Mouse (Mus musculus): ENCODE measurements around the gene Rpl27.
"Not testable (repeated sequence)": the region's sequence is repeated elsewhere in the genome, so short reads cannot be mapped to it uniquely, and the experiment has no call there.

Rpl27 gene

DNA sequence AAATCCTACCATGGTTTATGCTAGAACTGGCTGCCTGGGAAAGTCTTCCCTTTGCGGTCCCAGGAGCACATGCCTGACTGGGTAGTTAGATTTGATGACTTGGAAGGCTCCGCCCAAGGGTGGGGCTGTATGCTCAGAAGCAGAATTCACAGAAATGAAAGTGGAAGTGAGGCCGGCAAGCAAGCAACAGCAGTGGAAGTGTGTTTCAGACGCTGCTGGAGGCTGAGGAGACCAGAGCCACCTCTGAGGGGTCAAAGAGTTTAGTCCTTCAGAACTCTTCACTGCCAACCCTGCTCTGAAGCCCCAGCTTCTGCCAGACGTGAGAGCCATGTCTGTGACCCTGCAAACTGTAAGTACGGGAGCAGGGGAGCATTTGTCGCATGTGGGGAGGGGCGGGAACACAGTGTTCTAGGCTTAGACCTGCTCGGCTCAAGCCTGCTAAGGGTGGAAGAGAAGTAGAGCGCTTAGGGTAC is 6.2 kb downstream of the Rpl27 start, which contains the start of gene Ifi35:
TSS of gene Ifi35 (plus strand) at position 134 of the 473 bp plus-strand sequence.
- DNase-seq (ENCODE audit: low read depth) = peak; percentile 89

DNA sequence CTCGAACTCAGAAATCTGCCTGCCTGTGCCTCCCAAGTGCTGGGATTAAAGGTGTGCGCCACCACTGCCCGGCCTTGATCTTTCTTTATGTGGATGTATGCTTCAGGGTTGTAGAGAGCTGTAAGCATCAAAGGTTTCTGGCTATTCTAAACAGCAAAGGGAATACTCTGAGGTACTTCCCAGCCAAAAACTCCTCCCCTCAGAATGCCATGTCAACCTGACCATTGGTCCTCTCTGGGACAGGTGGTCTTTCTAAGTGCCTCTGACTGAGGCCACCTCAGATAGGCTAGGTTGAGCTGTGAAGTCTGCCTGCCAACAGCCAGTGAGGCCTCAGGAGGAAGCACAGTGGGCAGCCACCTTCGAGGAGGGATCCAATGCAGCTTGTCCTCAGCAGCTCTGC is 6.8 kb downstream of the Rpl27 start:
- DNase-seq (ENCODE audit: low read depth) = peak; percentile 41

DNA sequence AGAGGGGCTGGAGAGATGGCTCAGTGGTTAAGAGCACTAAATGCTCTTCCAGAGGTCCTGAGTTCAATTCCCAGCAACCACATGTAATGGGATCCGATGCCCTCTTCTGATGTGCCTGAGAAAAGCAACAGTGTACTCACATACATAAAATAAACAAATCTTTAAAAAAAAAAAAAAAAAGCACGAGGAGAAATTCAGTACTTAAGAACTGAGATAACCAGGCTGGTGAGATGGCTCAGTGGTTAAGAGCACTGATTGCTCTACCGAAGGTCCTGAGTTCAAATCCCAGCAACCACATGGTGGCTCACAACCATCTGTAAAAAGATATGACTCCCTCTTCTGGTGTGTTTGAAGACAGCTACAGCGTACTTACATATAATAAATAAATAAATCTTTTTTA is 7.5 kb downstream of the Rpl27 start:
- DNase-seq (ENCODE audit: low read depth) = not testable (repeated sequence)

- peak; percentile 59 for DNase-seq (ENCODE audit: low read depth)
Observed at GRCm38 (mm10) chr11:101450394-101450793, 8.3 kb downstream of the Rpl27 start.

- DNase-seq (ENCODE audit: low read depth) = no peak
Observed at GRCm38 (mm10) chr11:101451536-101451935, 9.4 kb downstream of the Rpl27 start.

- no peak for DNase-seq (ENCODE audit: low read depth)
Observed at GRCm38 (mm10) chr11:101452093-101452774, 10.1 kb downstream of the Rpl27 start.

- no peak for DNase-seq (ENCODE audit: low read depth)
Observed at GRCm38 (mm10) chr11:101454702-101455101, 12.6 kb downstream of the Rpl27 start.

GRCm38 (mm10) chr11:101455627-101456026 is 13.5 kb downstream of the Rpl27 start:
- no peak for DNase-seq (ENCODE audit: low read depth)

DNA sequence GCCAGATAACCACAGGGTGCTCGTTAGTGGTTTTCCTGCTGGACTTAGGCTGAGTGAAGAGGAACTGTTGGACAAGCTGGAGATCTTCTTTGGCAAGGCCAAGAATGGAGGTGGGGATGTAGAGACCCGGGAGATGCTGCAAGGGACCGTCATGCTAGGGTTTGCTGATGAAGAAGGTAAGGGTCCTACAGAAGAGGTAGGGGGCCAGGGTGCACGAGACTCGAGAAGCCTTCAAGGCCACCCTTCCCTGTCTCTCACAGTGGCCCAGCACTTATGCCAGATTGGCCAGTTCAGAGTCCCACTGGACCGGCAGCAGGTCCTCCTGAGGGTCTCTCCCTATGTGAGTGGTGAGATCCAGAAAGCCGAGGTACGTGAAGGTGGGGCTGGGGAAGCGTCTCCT is 15.5 kb downstream of the Rpl27 start:
- no peak for DNase-seq (ENCODE audit: low read depth)

DNA sequence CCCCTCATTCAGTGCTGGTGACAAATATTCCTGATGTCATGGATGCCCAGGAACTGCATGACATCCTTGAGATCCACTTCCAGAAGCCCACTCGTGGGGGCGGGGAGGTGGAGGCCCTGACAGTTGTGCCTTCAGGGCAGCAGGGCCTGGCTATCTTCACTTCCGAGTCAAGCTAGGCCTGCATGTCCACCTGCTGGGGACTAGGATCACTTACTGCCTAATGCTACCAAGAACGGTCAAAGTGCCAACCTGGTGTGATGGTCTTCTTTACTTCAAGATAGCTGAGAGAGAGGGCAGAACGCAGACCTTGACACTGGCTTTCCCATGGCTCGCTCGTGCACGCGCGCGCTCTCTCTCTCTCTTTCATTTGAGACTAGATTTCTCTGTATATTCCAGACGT is 16.1 kb downstream of the Rpl27 start:
- DNase-seq (ENCODE audit: low read depth) = no peak

DNA sequence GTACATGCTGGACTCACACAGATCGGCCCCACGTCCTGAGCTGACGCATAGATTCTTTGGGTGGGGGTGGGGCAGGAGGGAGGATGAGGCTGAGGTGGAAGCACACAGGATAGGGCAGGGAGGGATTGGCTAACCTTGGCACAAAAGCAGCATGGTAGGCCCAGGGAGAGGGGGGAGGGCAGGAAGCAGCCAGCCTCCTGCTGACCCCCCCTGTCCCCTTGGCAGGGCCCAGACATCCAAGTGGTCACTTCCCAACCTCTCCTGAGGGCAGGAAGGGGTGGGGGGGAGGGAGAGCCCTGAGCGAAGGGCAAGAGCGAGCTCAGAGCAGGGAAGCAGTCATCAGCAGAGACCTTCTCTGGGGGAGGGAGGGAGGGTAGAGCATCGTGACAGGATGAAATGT is 17.6 kb downstream of the Rpl27 start:
- DNase-seq (ENCODE audit: low read depth) = no peak

- DNase-seq (ENCODE audit: low read depth) = no peak
Observed at GRCm38 (mm10) chr11:101460321-101460720, 18.2 kb downstream of the Rpl27 start.

GRCm38 (mm10) chr11:101462141-101462540 is 20.0 kb downstream of the Rpl27 start:
- DNase-seq (ENCODE audit: low read depth) = no peak

DNA sequence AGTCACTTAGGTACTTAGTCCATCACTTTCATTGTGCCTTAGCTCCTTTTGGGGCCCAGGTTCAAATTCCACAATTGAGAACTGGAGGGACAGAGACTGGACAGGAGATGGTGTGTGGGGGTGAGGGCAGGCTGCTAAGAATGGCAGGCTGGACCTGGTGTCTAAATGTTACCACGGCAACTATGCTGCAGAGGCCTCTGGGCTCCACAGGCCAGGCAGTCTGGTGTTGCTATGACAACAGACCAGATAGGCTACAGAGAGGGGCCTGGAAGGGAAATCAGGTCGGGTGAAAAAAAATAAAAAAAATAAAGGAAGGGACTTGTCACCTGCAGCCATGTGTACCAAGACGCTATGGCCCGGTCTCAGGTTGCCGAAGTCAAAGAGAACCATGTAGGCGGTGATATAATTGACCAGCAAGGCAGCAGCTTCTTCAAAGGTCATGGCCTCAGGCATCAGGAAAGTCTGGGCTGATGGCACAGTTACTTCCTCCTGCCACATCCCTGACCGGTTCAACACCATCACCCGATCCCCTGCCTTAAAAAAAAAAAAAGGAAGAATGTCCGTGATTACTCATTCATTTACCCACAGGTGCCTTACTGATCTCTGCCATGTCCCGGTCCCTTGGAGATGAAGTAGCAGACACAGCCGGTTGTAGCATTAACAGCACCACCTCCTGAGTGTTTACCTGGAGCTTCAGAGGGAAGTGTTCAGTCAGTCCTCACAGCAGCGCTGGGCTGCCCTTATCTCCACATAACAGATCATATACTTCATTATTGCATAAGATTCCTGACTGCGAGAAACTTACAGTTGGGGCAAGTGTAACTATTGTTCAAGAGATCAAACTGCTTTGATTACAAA is 20.7 kb downstream of the Rpl27 start:
- no peak for DNase-seq (ENCODE audit: low read depth)

GRCm38 (mm10) chr11:101464211-101465100 is 22.4 kb downstream of the Rpl27 start, which contains the start of gene Rnd2:
Gene Rnd2, plus strand, starts transcription at chr11:101464999.
- DNase-seq (ENCODE audit: low read depth) = peak; percentile 40

DNA sequence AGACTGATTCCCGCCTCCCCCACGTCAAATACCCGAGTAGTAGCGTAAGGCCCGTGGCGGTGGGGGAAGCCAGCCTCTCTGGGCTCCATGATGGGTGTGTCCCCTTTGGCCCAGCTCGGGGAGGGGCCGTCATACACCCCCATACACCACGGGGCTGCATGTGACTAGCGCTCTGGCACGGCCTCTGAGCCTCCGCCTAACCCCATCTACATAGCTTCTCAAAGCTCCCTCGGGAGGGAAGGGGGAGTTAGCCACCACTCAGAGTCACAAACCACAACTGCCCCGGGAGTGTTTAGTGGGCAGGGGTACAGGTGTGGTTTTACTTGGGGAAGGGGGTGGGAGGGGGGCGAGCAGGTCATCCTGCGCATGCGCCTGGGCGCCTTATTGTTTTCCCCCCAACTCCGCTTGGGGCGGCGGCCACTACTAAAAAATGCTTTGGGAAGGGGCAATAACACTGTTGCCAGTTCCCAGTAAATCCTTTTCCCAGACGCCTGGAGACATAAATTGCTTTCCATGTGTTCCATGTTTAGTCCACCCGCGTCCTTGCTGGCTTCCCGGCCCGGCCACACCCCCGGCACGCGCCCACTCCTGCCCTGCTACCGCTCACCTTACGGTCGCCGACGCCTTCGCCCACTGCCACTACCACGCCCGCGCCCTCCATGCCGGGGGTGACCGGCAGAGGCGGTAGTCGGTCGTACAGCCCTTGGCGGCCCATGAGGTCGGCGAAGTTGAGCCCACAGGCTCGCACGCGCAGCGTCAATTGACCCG is 23.2 kb downstream of the Rpl27 start:
- peak; percentile 70 for DNase-seq (ENCODE audit: low read depth)

GRCm38 (mm10) chr11:101465869-101466551 is 23.9 kb downstream of the Rpl27 start, which contains the start of gene Vat1:
Gene Vat1, minus strand, starts transcription at chr11:101466230.
- peak; percentile 71 for DNase-seq (ENCODE audit: low read depth)

DNA sequence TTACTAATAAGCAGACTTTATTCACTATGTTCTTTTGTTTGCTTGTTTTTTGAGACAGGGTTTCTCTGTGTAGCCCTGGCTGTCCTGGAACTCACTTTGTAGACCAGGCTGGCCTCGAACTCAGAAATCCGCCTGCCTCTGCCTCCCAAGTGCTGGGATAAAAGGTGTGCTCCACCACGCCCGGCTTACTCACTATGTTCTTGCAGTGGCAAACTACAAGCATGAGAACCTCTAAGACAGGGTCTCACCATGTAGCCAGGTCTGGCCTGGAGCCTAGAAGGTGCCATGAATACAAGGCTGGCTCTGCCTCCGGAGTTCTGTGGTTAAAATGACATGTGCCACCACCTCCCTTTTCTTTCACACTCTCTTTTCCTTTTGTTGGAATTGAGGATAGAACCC is 24.5 kb downstream of the Rpl27 start:
- DNase-seq (ENCODE audit: low read depth) = not testable (repeated sequence)

GRCm38 (mm10) chr11:101467477-101468262 is 25.6 kb downstream of the Rpl27 start:
- peak; percentile 79 for DNase-seq (ENCODE audit: low read depth)

- no peak for DNase-seq (ENCODE audit: low read depth)
Observed at GRCm38 (mm10) chr11:101468263-101468688, 26.2 kb downstream of the Rpl27 start.

Data from naive thymus-derived CD4-positive, alpha-beta T cell, adult 2 months (primary cell).